Mouse (Mus musculus) kidney, adult 9 months (tissue): ENCODE data around the gene Syce3.
"Not testable (repeated sequence)": the region's sequence is repeated elsewhere in the genome, so short reads cannot be mapped to it uniquely, and the experiment has no call there.

Experiments
- DNase-seq: peaks from one replicate; pipeline ENCODE4 v3.0.0; 2022

Syce3 gene

DNA sequence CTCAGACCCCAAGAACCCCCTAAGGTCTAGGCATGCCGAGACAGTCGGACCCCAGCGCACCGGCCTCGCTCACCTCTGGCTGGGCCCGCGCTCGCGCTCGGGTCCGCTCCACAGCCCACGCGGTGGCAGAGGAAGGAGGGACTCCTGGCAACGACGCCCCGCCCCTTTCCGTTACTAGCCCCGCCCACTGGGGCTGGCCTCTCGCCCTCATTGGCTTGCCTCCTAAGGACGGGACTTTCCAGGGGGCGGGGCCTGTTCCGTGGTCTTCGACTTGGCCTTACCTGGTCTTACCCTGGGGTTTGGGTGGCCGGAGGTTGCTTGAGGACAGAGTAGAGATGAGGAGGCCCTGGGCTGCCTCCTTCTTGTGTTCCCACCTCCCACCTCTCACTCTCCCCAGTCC, at the start of gene Syce3:
Gene Syce3 (minus strand): TSS at position 386 of the 400 bp plus-strand sequence.
- no peak for DNase-seq

DNA sequence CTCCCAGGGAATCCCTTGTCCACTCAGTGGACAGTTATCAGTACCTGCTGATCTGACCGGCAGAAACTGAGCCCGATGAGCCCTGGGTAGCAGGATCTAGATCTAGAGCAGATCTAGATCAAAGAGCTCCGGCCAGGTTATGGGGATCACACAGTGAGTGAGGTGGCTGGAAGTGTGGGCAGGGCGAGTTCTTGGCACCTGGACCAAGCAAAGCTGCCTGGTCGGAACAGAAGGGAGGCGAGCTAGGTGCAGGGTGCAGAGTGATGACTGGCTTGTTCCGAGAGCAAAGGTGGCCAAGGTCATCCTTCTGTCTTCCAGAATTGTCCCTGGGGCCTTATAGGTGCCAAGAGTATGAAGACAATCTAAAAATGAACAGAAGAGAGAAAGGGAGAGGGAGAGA, 49.5 kb upstream of the Syce3 start:
- no peak for DNase-seq

DNA sequence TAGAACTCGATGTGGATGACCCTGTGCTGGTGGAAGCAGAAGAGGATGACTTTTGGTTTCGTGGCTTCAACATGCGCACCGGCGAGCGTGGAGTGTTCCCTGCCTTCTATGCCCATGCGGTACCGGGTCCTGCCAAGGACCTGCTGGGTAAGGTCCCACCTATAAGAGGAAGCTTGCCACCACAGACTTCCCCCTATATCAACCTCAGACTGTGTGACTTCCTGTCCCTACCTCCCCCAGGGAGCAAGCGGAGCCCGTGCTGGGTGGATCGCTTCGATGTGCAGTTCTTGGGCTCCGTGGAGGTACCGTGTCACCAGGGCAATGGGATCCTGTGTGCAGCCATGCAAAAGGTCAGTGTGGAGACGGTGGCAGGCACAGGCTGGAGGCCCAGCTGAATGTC, 48.6 kb upstream of the Syce3 start:
- no peak for DNase-seq

DNA sequence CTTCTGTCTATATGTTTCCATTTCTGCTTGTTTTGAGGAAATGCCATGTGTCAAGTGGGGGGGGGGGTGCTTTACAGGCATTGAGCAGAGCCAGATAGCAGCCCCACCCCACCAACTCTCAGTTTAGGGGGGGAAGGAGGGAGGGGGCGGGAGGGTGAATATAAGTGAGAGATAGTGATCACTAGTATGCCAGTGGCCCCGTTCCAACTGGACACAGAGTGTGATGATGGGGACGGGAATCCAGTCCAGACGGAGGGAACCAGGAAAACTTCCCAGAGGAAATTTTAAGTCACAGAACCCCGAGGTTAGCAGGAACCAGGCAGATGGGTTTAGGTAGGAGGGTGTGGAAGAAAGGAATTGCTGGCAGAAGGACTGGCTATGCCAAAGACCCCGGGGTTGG, 45.3 kb upstream of the Syce3 start:
- DNase-seq = no peak

DNA sequence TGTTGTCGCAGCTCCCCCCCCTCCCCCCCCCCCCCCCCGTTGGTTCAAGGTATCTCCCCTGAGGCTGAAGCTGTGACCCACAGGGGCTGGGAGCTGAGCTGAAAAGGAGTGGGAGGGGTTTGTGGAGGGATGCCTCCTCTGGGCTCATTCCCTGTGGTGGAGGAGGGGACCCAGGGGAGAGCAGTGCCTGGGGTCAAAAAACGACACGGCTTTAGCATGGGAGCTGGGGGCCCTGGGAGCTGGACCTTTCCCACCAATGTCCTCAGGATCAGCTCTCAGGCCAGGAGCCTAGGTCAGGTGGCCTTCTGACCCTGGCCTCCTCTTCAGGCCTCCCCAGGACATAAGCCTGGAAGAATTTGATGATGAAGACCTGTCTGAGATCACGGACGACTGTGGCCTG, 44.6 kb upstream of the Syce3 start:
- no peak for DNase-seq

DNA sequence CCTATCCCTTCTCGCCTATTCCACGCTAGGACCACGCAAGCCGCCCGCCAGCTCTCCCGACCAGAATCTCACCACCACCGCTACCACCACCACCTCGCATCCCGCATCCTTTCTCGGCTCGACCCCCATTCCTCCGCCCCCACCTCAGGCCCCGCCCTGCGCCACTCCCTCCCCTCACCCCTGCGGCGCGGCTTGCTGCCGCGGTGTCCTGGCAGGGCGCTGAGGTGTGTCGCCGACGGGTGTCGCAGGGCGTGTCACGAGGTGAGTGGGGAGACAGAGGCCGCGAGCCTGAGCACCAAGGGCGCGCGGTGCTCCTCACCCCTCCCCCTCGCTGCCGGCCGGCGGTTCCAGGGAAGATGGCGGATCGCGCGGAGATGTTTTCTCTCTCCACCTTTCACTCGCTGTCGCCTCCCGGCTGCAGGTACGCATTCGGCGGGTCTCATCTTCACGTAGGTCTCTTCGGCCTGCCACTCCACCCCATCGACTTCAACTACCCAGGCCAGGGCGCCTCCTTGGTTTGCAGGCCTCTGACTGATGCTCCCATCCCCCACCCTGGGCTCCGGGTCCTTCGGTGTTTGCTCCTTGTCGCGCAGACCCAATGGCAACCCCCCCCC, 43.7 kb upstream of the Syce3 start, which contains the start of gene Mapk8ip2:
Gene Mapk8ip2 (plus strand): TSS at position 49 of the 614 bp plus-strand sequence.
- DNase-seq = no peak

DNA sequence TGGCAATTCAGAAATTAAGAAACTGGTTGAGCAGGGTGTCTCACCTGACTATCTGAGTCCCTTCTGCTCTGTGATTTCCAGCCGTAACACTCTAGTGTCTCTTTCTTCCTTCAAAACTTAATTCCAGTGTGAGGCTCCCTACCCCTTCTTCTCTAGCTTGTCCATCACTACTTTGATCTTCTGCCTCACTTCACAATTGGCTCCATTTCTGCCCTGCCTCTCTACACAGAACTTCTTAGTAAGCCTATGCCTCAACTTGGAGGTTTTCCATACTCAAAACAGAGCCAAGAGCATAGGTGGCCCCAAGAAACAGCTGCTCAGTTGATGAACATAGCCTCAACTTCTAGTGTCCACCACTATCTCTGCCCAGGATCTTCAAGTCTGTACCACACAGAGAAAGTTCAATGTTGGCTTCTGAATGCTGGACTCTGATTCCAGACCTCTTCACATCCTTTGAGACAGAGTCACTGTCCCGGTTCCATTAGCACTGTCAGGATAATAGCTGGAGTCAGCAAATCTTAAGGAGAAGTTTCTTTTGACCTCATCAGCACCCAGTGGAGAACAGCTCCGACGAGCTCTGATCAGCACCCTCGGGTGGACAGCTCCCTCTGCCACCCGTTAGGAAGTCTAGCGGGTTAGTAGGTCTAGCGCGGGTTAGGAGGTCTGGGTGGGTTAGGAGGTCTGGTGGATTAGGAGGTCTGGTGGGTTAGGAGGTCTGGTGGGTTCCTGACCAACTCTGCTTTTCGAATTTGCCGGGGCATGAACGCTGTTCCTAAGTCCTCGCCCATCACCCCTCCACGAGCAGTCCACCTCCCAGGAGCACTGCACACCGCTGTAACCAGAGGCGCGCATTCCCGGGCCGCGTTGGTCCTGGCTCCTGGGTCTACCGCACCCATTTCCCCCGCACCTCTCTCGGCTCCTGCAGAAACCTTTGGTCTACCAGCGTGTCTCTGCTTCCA, 42.9 kb upstream of the Syce3 start:
- DNase-seq = peak; percentile 60

DNA sequence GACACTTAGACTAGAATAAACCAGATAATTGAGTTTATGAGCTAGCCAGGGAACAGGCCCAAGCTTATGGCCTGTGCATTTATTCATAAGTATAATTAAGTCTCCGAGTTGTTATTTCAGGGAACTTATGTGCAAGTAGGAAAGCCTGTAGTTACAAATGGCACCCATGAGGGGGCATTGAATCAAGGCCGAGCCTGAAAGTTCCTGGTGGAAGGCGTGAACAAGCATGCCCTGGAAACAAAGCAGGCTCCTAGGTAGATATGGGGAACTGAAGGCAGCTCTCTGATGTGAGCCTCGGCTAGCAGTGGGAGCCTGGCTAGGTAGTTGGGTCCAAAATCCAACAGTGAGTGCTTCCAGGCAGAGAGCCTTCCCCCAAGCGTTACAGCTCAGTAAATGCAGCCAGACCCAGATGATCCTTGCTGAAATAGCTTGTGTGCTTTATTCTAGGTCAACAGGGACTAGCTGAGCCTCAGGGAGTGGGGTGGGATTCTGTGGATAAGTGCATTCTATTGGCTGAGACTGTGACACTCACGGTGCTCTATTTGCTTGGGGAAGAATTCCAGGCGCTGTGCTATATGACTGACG, 32.3 kb upstream of the Syce3 start:
- no peak for DNase-seq

DNA sequence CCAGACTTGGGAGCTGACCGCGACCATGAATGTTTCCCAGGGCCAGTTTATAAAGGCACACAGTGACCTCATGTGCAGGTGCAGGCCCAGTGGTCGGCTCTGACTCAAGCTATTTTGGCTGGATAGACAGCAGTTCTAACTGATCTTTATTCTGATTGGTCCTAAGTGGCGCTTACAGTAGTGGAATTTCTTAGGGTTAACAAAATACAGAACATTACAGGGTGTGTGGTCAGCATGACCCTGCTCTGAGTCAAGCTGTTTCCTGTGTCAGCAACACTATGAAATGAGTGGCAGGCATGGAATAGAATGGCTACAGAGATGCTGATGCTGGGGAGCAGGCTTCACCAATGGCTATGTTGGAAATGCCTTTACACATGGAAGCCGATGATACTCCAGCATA, 25.6 kb upstream of the Syce3 start:
- DNase-seq = no peak

DNA sequence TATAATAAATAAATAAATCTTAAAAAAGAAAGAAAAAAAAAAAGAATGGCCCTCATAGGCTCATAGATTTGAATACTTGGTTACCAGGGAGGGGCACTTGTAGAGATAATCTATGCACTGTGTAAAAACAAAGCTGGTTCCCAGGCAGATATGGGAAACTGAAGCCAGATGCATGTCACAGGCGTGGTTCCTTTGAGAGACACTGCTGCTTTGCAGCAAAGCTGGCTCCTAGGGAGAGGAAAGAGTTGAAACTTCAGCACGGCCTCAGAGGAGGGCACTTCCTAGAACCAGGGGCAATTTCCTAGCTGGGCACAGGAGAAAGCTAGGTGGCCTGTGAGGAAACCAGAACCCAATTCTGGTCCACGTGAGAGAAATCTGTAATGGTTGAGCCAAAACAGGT, 23.8 kb upstream of the Syce3 start:
- no peak for DNase-seq

DNA sequence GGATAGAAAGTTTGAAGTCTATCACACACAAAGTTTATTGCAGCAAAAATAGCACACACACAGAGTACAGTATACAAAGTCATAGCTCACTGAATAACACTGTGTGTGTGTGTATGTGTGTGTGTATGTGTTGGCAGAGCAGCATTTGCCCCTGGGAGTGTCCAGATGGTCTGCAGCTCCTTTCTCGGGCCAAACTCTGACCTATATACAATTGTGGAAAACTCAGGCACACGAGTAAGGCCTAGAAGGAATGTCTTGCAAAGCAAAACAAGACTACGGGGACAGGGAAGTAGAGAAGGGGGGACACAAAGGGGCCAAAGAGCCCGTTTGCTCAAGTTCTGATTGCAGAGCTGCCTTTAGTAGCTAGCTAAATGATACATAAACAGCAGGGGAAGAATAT, 22.6 kb upstream of the Syce3 start:
- DNase-seq = no peak

DNA sequence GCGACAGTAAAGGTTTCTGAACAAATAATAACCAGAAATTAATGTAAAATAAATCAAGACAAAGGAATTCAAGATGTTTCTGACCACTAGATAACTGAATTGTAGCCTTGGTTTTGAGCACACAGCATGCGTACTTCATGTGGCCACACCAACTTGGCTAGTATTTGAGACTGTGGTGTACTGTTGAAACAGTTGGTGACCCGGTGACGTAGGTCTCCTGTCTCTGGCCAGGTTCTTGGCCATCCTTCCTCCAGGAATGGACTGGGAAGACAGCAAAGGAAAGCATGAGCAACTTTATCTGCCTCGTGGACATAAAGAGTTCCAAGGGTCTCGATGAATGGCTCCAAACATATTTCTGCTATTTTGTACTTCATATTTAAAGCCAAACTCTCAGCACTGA, 21.5 kb upstream of the Syce3 start:
- no peak for DNase-seq

DNA sequence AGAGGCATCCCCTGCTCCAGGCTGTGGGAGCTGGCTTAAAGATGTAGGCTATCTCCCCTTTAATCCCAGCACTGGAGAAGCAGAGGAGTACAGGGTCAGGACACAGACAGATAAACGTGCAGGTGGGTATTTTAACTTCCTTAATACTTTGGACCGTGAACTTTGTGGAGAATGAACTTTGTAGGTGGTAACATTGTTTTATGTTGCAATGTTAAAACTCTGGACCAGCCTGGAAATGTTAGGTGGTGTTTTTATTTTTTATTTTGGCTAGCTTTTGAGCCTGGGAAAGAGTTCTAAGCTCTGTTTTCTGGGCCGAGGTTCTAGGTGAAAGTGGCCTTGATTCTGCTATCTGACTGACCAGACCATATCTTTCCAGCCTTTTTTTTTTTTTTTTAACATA, 21.0 kb upstream of the Syce3 start:
- DNase-seq = no peak

DNA sequence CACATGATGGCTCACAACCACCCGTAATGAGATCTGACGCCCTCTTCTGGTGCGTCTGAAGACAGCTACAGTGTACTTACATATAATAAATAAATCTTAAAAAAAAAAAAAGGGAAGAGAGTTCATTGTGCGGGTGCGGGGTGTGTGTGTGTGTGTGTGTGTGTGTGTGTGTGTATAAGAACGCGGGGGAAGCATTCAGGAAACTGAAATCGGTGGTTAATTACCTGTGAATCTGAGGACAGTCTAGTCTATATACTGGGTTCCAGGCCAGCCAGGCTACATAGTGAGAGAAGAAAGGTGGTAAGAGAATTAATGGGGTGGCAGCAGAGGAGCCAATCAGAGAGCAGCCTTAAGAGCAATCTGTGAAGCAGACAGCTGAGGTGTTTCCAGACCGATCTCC, 20.5 kb upstream of the Syce3 start:
- not testable (repeated sequence) for DNase-seq

DNA sequence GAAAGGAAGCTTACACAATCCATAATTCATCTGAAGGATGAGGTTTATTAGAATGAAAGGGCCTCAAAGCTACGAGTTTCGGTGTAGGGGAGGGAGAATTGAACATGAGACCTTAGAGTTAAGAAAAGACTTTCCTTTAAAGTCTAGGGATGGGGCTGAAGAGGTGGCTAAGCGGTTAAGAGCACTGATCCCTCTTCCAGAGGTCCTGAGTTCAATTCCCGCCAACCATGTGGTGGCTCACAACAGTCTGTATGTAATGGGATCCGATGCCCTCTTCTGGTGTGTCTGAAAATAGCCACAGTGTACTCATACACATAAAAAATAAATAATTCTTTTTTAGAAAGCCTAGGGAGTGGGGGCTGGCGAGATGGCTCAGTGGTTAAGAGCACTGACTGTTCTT, 20.0 kb upstream of the Syce3 start:
- no peak for DNase-seq

DNA sequence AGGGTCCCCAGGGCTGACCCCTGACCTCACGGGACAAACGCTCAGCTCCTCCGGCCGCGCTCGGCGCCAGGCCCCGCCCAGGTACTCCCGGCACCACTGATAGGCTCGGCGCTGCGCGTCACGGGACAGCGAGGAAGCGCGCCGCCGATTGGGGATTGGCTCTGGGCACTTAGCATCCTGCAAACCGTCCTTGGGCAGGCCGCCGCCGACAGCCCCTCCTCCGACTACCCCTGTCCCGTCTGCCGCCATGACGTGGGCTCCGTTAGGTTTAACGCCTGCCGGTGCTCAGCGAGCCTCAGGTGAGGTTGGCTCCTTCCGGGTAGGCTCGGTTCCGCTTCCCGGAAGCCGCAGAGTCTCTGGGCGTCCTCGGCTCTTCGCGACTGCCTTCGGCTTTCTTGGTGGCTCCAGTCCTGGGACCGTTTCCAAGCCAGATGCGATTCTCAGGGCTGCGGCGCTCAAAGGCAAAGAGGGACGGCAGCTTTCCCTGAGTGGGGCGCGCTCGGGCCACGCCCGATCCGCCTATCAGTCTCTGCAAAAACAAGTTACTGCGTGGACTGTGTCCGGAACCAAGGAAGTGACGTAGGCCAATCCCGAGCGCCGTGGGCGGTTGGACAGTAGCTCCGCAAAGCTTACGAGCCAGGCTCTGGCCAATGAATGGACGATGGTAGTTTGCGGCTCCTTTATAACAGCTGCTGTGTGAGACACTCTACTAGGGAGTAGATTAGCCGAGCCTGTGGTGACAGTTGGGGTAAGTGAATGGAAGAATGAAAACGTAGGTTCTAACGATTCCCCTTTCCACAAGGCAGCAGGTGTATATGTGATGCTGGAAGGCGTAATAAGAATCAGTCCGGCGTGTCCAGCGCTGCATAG, 19.3 kb upstream of the Syce3 start, which contains the start of the genes C730034F03Rik, Gm44502 and Chkb:
Gene C730034F03Rik (plus strand): TSS at position 238 of the 870 bp plus-strand sequence.
Gene Gm44502 (minus strand): TSS at position 345 of the 870 bp plus-strand sequence.
Gene Chkb (minus strand): TSS at position 557 of the 870 bp plus-strand sequence.
- peak; percentile 95 for DNase-seq

DNA sequence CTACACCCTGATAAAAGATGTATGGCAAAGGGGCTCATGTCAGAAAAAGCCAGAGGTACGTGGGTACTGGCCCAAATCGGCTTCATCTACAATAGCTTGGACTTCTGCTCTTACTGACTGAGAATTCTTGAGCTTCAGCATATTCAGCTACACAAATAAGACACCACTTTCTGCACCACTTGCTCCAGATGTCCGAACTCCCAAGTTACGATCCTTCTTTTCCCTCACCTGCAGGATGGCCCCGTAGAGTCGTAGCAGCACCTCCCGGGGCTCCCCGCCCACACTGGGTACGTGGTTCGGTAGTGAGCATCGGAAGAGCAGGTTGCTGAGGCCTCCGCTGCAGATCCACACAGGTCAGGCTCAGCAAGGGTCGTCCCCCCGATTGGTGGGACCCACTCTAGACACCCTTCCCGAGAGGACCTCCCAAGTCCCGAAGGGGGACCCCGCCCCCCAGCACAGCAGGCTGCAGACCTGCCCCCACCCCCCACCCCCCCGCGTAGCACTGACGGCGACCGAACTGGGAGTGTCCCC, 18.6 kb upstream of the Syce3 start:
- DNase-seq = no peak

DNA sequence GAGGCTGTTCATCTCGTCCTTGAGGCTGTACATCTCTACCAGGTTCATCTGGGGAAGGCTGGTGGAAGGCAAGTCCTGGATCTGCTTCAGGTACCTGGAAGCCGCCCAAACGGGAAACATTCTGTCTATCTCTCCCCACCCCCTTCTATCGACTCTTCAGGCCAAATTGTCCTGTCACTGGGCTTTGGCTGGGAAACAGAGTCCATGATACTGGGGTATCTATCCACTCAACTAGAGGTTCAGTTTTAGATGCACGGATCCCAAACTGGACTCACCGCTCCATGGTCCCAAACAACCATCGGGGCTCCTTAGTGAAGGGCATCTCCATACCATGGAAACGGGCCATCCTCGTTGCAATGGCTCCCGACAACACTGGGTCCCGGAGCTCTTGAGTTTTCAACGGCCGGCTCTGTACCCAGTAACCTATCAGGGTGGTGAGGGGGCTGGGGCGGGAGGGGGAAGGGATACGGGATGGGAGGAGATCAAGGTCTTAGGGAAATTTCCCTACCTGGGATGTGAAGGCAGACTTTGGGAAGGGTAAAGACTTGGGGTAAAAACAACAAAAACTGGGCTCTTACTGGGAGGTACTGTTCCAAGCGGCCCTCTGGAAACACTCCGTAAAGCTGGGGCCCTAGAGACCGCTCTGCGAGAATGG, 18.0 kb upstream of the Syce3 start:
- DNase-seq = no peak

DNA sequence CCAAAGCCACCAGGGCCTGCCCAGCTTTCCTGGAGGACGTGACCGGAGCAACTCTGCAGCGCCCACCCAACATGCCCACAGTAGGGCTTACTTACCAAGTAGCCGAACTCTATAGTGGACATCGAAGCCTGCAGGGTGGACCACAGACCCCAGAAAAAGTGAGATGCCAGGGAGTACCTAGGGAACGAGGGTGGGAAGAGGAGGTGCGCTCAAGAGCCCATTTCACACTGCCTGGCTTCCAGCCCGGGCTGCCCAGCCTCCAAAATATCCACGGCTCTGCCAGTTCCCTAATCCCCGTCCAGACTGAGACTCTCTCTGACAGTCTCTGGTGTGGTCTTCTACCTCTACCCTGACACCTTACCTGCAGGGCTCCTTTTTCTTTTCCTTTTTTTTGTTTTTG, 16.4 kb upstream of the Syce3 start:
- no peak for DNase-seq

DNA sequence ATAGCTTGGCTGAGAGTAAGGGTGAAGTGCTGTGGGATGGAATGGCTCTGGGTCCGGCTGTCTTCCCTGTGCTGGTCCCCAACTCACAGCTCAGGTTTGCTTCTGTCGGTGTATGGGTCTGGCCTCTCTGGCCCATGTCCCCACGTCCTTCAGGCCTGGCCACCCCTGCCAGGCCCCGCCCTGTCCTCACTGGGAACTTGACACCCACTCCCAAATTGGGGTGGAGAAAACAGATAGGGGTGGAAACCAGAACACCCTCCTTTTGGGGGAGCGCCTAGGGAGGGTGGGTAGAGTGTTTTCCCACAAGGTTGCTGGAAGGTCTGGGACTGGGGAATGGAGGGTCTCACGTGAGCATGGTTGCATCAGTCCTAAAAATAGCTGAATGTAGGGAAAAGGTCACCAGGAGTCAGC, 15.4 kb upstream of the Syce3 start, which contains the start of gene Cpt1b:
Gene Cpt1b (minus strand): TSS at position 153 of the 411 bp plus-strand sequence.
- peak; percentile 63 for DNase-seq

DNA sequence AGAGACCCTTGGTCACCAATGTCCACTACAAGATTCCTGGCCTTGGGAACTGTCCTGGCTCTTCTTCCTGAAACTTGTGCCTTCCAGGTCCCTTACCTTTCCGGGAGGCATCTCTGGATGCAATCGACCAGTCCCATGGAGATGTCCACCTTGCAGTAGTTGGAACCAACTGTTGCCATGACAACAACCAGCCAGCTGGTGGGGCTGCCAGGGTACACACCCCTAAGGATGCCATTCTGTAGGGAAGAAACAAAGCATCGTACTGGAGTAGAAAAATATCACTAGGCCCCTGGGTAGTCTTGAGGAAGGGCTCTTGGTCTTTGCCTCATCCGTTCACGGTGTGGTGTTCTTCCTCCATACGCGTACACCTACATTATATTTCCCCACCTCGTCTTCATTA, 14.3 kb upstream of the Syce3 start:
- DNase-seq = no peak

DNA sequence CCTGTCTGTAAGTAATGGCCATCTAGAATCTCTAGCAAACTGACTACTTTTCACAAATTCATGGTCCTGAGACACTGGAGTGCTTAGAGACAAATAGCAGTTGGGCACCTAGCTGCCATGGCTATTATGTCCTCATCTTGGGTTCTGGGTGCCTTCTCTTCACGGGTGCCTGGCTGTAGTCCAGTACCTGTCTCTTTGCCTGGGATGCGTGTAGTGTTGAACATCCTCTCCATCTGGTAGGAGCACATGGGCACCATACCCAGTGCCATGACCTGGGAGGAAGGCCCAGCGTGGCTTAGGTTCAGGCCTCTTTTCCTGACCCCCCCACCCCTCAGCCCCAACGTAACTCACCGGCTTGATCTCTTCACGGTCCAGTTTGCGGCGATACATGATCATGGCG, 11.6 kb upstream of the Syce3 start:
- DNase-seq = no peak
